Comparison of ENCODE assay signal across 8 mouse cellular contexts in genomic region chr13:63562972-63563780, GRCm38 (mm10). TPM values are rescaled to one million over a fixed set of nuclear protein-coding genes. Genes with fewer than 3 reads are reported as not detected.
A peak's percentile ranks its signal among the peaks of the same experiment; 100 is the strongest.
DNase-seq lines count a peak whose midpoint lies in the region; ATAC-seq and TF ChIP-seq lines count a peak whose summit lies in the region.

No protein-coding gene starts in this region.

- no peaks in the 10 kb centered on the region for H3K9me3 ChIP-seq in forebrain, embryonic 12.5 days
- H3K9me3 ChIP-seq in heart, postnatal 0 days (replicated peaks; ENCODE audit: control insufficient read depth, low read length), result no peaks in the 10 kb centered on the region
- no peaks in the 10 kb centered on the region for H3K9me3 ChIP-seq in lung, embryonic 16.5 days (ENCODE audit: control insufficient read depth, low read length)

- TF ChIP-seq CTCF in heart, postnatal 0 days (IDR thresholded peaks at IDR 0.05; ENCODE audit: low read depth), result no peak

- peak; percentile 77 for DNase-seq in CD4-positive, CD25-positive, alpha-beta regulatory T cell, adult 2 months (ENCODE audit: low read depth, low spot score)
- peak; percentile 57 to 62 for DNase-seq in adrenal gland, postnatal 4 days (ENCODE audit: low spot score in 2 of 2)
- DNase-seq in heart, postnatal 0 days (ENCODE audit: low spot score), result peak; percentile 79
- DNase-seq in kidney, postnatal 36 days, result peak; percentile 61 to 81
- DNase-seq in ovary, postnatal 10 days (ENCODE audit: low spot score), result peak; percentile 81
- peak; percentile 73 to 76 for DNase-seq in thymus, postnatal 10 days (ENCODE audit: low spot score in 2 of 2)

- peaks cover 22% of the 10 kb centered on the region for H3K27me3 ChIP-seq in forebrain, embryonic 12.5 days
- no peaks in the 10 kb centered on the region for H3K27me3 ChIP-seq in heart, postnatal 0 days (ENCODE audit: control insufficient read depth, insufficient read depth, low read length)
- H3K27me3 ChIP-seq in lung, embryonic 16.5 days (ENCODE audit: control insufficient read depth, insufficient read depth, low read depth, low read length), result no peaks in the 10 kb centered on the region

- under 1% methylated on average over 51 of the region's 51 CpGs for WGBS in forebrain, embryonic 12.5 days
- WGBS in heart, postnatal 0 days, result under 1% methylated on average over 49 of the region's 51 CpGs
- WGBS in lung, embryonic 16.5 days, result under 1% methylated on average over 51 of the region's 51 CpGs

- peak; percentile 66 for ATAC-seq in forebrain, embryonic 12.5 days (ENCODE audit: low FRiP score)
- peak; percentile 47 for ATAC-seq in heart, postnatal 0 days (ENCODE audit: insufficient read depth, low read depth)
- peak; percentile 42 for ATAC-seq in lung, embryonic 16.5 days (ENCODE audit: low read depth)

- peak overlapping the region; percentile 99 for H3K9ac ChIP-seq in forebrain, embryonic 12.5 days
- peak overlapping the region; percentile 89 for H3K9ac ChIP-seq in heart, postnatal 0 days (replicated peaks; ENCODE audit: low read depth, low read length)
- peak overlapping the region; percentile 98 for H3K9ac ChIP-seq in lung, embryonic 16.5 days (ENCODE audit: low read length)

- peak overlapping the region; percentile 81 for H3K4me3 ChIP-seq in forebrain, embryonic 12.5 days (replicated peaks)
- peak overlapping the region; percentile 77 for H3K4me3 ChIP-seq in heart, postnatal 0 days (ENCODE audit: low read depth, low read length)
- H3K4me3 ChIP-seq in lung, embryonic 16.5 days (ENCODE audit: low read length), result peak overlapping the region; percentile 70

- no peaks in the 10 kb centered on the region for H3K36me3 ChIP-seq in forebrain, embryonic 12.5 days (replicated peaks)
- H3K36me3 ChIP-seq in heart, postnatal 0 days (replicated peaks; ENCODE audit: control insufficient read depth, insufficient read depth, low read length), result 0 out of 2 replicates have a peak, but pooled peaks cover 6% of the 10 kb centered on the region
- H3K36me3 ChIP-seq in lung, embryonic 16.5 days (ENCODE audit: control insufficient read depth, insufficient read depth, low read length), result peaks cover 11% of the 10 kb centered on the region; the same call in 1 of the 2 replicates

- H3K4me1 ChIP-seq in forebrain, embryonic 12.5 days, result peaks cover 47% of the 10 kb centered on the region
- peaks cover 28% of the 10 kb centered on the region for H3K4me1 ChIP-seq in heart, postnatal 0 days (ENCODE audit: control insufficient read depth, insufficient read depth)
- H3K4me1 ChIP-seq in lung, embryonic 16.5 days (replicated peaks; ENCODE audit: control insufficient read depth, insufficient read depth, low read length), result peaks cover 41% of the 10 kb centered on the region

- TF ChIP-seq EP300 in heart, postnatal 0 days (IDR thresholded peaks at IDR 0.05; ENCODE audit: low read depth), result no peak

- H3K27ac ChIP-seq in forebrain, embryonic 12.5 days, result peak overlapping the region; percentile 100
- H3K27ac ChIP-seq in heart, postnatal 0 days (ENCODE audit: low read depth), result peak overlapping the region; percentile 97
- peak overlapping the region; percentile 99 for H3K27ac ChIP-seq in lung, embryonic 16.5 days (ENCODE audit: low read length)

- peak overlapping the region; percentile 94 for H3K4me2 ChIP-seq in forebrain, embryonic 12.5 days
- peak overlapping the region; percentile 99 for H3K4me2 ChIP-seq in heart, postnatal 0 days (ENCODE audit: low read depth, low read length)
- peak overlapping the region; percentile 85 for H3K4me2 ChIP-seq in lung, embryonic 16.5 days (ENCODE audit: low read depth, low read length)

RNA-seq across cellular contexts. Expression of gene Ptch1, which starts 10.2 kb away (rescaled TPM):
- total RNA-seq in adrenal gland, postnatal 4 days (2021), result 10 to 100 TPM; 80.5 to 82.9 TPM
- polyA plus RNA-seq in forebrain, embryonic 12.5 days (2016; fragmentation: Nextera tagmentation; extraction: Ambion mirVana), result 24.0 and 24.4 TPM in 2 replicates
- 10.4 and 10.6 TPM in 2 replicates for total RNA-seq in heart, postnatal 0 days (2014; rRNA removed; ENCODE audit: low replicate concordance)
- polyA plus RNA-seq in heart, postnatal 0 days (2015; fragmentation: Nextera tagmentation; extraction: Ambion mirVana), result 2.3 and 2.9 TPM in 2 replicates
- 33.4 and 34.2 TPM in 2 replicates for polyA plus RNA-seq in lung, embryonic 16.5 days (2015; fragmentation: Nextera tagmentation; extraction: Ambion mirVana)

Comparison
In these comparisons a context has a peak if more than half of its experiments do, and no peak if none do; other contexts are left out.
1. Peak in every context shown above with its lines: DNase-seq, ATAC-seq, H3K4me3 ChIP-seq and H3K27ac ChIP-seq.